ENCODE assay signal across 16 mouse cellular contexts in genomic region chr17:73641676-73642075, GRCm38 (mm10).
"Had no signal": no experiment of that assay in that cellular context is flagged by ENCODE, and none has a peak within 500 bp of the region (broad histone marks: within the 10 kb centered on the region; RNA-seq: fewer than 3 reads in every experiment).

No protein-coding gene starts in this region.

- H3K4me2 ChIP-seq: liver, embryonic 13.5 days; midbrain, embryonic 12.5 days; neural tube, embryonic 13.5 days; stomach, embryonic 15.5 days had no signal

- H3K36me3 ChIP-seq: liver, embryonic 13.5 days; midbrain, embryonic 12.5 days; neural tube, embryonic 13.5 days; stomach, embryonic 15.5 days had no signal

- H3K9ac ChIP-seq: liver, embryonic 13.5 days; midbrain, embryonic 12.5 days; neural tube, embryonic 13.5 days; stomach, embryonic 15.5 days had no signal

- H3K4me1 ChIP-seq: liver, embryonic 13.5 days; stomach, embryonic 15.5 days had no signal

- DNase-seq: layer of hippocampus, postnatal 36 days; liver, embryonic 13.5 days; lung, adult 2 months; lung, postnatal 14 days; lung, postnatal 4 days; retina, postnatal 1 day; right cerebral cortex, postnatal 25 days; spleen, adult 18-20 months; thymus, postnatal 25 days had no signal

- H3K27me3 ChIP-seq: liver, embryonic 13.5 days; midbrain, embryonic 12.5 days; neural tube, embryonic 13.5 days; stomach, embryonic 15.5 days had no signal

- H3K9me3 ChIP-seq: liver, embryonic 13.5 days; midbrain, embryonic 12.5 days; neural tube, embryonic 13.5 days; stomach, embryonic 15.5 days had no signal

- ATAC-seq: intestine, postnatal 0 days; midbrain, embryonic 16.5 days had no signal

- H3K27ac ChIP-seq: left cerebral cortex, adult 2 months; liver, embryonic 13.5 days; midbrain, embryonic 12.5 days; neural tube, embryonic 13.5 days; stomach, embryonic 15.5 days had no signal

- H3K4me3 ChIP-seq: left cerebral cortex, adult 2 months; liver, embryonic 13.5 days; midbrain, embryonic 12.5 days; myocyte; neural tube, embryonic 13.5 days; stomach, embryonic 15.5 days had no signal
